Mouse (Mus musculus) skeletal muscle tissue, postnatal 0 days (tissue): ENCODE data around the gene Pik3c2g. TPM values are rescaled to one million over a fixed set of nuclear protein-coding genes. Genes with fewer than 3 reads are reported as not detected.

Source experiments
- polyA plus RNA-seq: library from polyadenylated mRNA; unstranded; fragments of >200 nt; fragmentation: Nextera tagmentation; extraction: Ambion mirVana; gene quantifications from 2 replicates; pipeline ENCODE4 v1.2.1, GENCODE M21; 2015

Pik3c2g gene
- polyA plus RNA-seq = 0.45 and 0.53 TPM in 2 replicates

DNA sequence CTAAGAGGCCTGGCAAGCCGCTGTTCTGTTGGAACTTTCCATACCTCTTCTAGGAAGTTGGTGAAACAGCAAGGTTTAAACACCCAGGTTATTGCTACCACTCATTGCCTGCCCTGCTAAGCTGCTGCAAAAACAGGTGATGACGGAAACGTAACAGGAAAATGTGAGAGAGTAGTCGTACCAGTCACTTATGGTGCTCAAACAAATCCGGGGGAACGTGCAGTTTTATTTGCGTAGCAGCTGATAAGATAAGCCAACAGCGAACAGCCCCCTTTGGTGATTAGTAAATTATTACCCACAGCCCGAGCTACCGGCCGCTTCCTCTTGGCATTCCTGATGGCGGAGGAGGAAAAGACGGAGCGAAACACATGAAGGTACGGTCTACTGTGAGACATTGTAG, at the start of gene Pik3c2g:
Pik3c2g (plus strand) TSS at position 330 of the 400 bp plus-strand sequence.

Other genes starting within 250 kb of the Pik3c2g start
- 3.0 and 3.7 TPM in 2 replicates for gene Rergl, start 85.2 kb upstream of the Pik3c2g start, polyA plus RNA-seq